Mouse (Mus musculus) cortical plate, adult 2 months (tissue): Measurements from ENCODE around the gene Fkbpl. TPM values are rescaled to one million over a fixed set of nuclear protein-coding genes. Genes with fewer than 3 reads are reported as not detected.

Experiments used
- H3K27ac ChIP-seq: fragments of 200-500 bp; 2 replicates; pipeline ENCODE4 v1.5.1; 2012; ENCODE audit warnings: low read length, control low read depth, inconsistent platforms; ENCODE audit not compliant: insufficient read depth
- H3K4me1 ChIP-seq: fragments of 200-500 bp; 2 replicates; pipeline ENCODE4 v1.6.1; 2011; ENCODE audit warnings: low read length; ENCODE audit not compliant: control insufficient read depth, insufficient read depth
- H3K4me3 ChIP-seq: fragments of 200-500 bp; 2 replicates; pipeline ENCODE4 v1.5.1; 2011; ENCODE audit warnings: mild to moderate bottlenecking, low read length, control low read depth; ENCODE audit not compliant: insufficient read depth
- CTCF ChIP-seq: fragments of 200-500 bp; IDR thresholded peaks from 2 replicates; pipeline ENCODE4 v1.5.1; 2011; ENCODE audit warnings: mild to moderate bottlenecking, control low read depth, low read length; ENCODE audit not compliant: insufficient read depth; ENCODE audit errors: extremely low read depth
- POLR2A ChIP-seq: fragments of 200-500 bp; IDR thresholded peaks from 2 replicates; pipeline ENCODE4 v1.6.1; 2011; ENCODE audit warnings: mild to moderate bottlenecking, low read length, control low read depth; ENCODE audit not compliant: insufficient read depth; ENCODE audit errors: extremely low read depth
- polyA plus RNA-seq: library from polyadenylated mRNA; depleted of rRNA; stranded (reverse); fragments of >200 nt; gene quantifications from 2 replicates; pipeline ENCODE4 v1.2.3, GENCODE M21; 2012

Gene Fkbpl
- polyA plus RNA-seq, 1 experiment: 7.8 TPM

DNA sequence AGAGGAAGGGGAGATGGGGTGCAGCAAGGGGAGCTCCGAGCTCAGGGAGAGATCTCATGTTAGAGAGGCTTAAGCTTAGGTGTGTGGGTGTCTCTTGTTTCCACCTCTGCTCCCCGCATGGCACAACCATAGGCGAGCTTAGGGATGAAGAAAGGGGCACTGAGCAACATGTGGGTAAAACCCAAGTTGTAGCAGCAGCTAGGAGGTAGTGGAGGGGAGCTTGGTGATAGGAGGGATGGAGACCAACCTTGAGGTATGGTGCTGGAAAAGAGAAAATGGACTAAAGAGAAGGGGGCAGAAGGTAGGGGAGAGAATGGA is 15.3 kb downstream of the Fkbpl start:
- no peak overlapping the region for H3K4me3 ChIP-seq
- no peak for TF ChIP-seq CTCF
- TF ChIP-seq POLR2A: no peak
- no peak overlapping the region for H3K27ac ChIP-seq
- no peaks in the 10 kb centered on the region for H3K4me1 ChIP-seq

DNA sequence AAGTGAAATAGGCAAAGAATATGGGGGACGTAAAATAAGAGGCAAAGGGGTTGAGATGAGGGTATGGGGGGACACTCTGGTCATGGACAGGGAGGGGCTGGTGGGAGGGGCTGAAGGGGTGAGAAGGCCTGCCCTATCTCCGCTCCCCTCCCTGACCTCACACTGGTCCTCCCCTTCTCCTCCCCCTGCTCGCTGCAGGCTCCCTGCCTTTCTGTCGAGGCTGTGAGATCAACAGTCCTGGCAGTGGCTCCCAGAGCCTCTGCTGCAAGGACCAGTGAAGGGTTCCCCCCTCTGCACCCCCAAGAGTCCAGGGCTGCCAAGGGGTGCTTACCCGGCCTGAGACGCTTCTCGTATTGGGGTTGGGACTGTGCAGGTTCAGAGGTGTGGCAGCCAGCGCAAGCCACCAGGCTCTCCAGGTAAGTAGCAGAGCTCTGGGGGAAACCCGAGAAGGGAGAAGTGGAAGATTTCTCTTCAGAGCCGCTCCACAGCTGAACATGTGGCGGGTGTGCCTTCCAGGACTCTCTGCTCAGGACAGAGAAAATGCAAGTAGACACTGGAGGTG is 15.8 kb downstream of the Fkbpl start:
- Histone ChIP-seq H3K27ac (no peak overlapping the region), H3K4me3 (no peak overlapping the region), H3K4me1 (no peaks in the 10 kb centered on the region)
- no peak for TF ChIP-seq CTCF
- no peak for TF ChIP-seq POLR2A

GRCm38 (mm10) chr17:34661121-34661591 is 16.6 kb downstream of the Fkbpl start:
- TF ChIP-seq POLR2A: no peak
- no peak for TF ChIP-seq CTCF
- no peaks in the 10 kb centered on the region for H3K4me1 ChIP-seq
- no peak overlapping the region for H3K4me3 ChIP-seq
- no peak overlapping the region for H3K27ac ChIP-seq

GRCm38 (mm10) chr17:34662468-34662867 is 17.9 kb downstream of the Fkbpl start:
- no peak overlapping the region for H3K4me3 ChIP-seq
- H3K4me1 ChIP-seq: no peaks in the 10 kb centered on the region
- TF ChIP-seq POLR2A (no peak), CTCF (no peak)
- H3K27ac ChIP-seq: no peak overlapping the region

GRCm38 (mm10) chr17:34662978-34663377 is 18.4 kb downstream of the Fkbpl start:
- no peak for TF ChIP-seq POLR2A
- no peak for TF ChIP-seq CTCF
- no peak overlapping the region for H3K4me3 ChIP-seq
- no peak overlapping the region for H3K27ac ChIP-seq
- no peaks in the 10 kb centered on the region for H3K4me1 ChIP-seq

DNA sequence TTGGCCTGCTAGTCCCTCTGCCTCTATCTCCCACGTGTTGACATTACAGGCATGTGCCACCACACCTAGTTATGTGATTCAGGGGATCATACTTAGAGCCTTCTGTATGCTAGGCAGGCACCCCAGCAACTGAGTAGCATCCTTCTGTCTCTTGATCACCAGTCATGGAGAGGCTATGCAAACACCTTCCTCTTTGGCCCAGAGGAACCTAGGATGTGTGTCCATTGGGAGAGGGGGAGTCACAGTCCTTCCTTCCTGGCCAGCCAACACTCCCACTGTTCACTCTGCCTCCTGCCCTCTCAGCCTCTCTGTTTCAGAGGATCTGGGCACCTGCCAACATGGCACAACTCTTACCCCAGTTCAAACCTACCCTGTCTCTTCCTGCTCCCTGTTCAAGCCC is 19.0 kb downstream of the Fkbpl start:
- H3K27ac ChIP-seq: no peak overlapping the region
- H3K4me1 ChIP-seq: no peaks in the 10 kb centered on the region
- H3K4me3 ChIP-seq: no peak overlapping the region
- TF ChIP-seq POLR2A: no peak
- no peak for TF ChIP-seq CTCF

- Histone ChIP-seq H3K4me1 (no peaks in the 10 kb centered on the region), H3K27ac (no peak overlapping the region), H3K4me3 (no peak overlapping the region)
- no peak for TF ChIP-seq CTCF
- TF ChIP-seq POLR2A: no peak
Measured at GRCm38 (mm10) chr17:34664472-34664871, 19.9 kb downstream of the Fkbpl start.

DNA sequence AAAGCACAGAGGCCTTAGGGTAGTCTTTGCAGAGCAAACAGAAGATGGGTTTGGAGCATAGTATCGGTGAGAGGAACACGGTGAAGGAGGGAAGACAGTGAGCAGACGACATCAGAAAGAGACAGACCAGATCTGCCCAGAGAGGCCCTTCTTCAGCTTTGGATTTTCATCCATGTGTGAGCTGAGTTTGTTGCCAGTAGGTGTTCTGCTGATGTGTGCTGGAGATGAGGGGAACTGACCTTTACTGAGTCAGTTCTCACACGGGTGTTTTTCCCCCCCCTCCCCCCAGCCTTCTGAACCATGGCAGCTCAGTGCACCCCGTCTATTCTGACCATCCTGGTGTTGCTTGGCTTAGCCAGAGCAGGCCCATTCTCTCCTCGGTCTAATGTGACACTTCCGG is 25.7 kb downstream of the Fkbpl start, which contains the start of gene Tnxb:
Gene Tnxb (plus strand): TSS at position 301 of the 400 bp plus-strand sequence.
- Histone ChIP-seq H3K4me3 (no peak within 1 kb of the TSS), H3K27ac (no peak within 1 kb of the TSS), H3K4me1 (no peaks in the 10 kb centered on the region)
- TF ChIP-seq POLR2A (no peak), CTCF (no peak)

GRCm38 (mm10) chr17:34671151-34672066 is 26.8 kb downstream of the Fkbpl start:
- H3K4me3 ChIP-seq: peak overlapping the region; percentile 1; the same call in 1 of the 2 replicates
- TF ChIP-seq CTCF: no peak
- TF ChIP-seq POLR2A: no peak
- H3K27ac ChIP-seq: no peak overlapping the region
- no peaks in the 10 kb centered on the region for H3K4me1 ChIP-seq
